Mouse (Mus musculus): Measurements from ENCODE around the gene Fam50a.
A peak's percentile ranks its signal among the peaks of the same experiment; 100 is the strongest.
"Not testable (repeated sequence)": the region's sequence is repeated elsewhere in the genome, so short reads cannot be mapped to it uniquely, and the experiment has no call there.

Gene Fam50a

DNA sequence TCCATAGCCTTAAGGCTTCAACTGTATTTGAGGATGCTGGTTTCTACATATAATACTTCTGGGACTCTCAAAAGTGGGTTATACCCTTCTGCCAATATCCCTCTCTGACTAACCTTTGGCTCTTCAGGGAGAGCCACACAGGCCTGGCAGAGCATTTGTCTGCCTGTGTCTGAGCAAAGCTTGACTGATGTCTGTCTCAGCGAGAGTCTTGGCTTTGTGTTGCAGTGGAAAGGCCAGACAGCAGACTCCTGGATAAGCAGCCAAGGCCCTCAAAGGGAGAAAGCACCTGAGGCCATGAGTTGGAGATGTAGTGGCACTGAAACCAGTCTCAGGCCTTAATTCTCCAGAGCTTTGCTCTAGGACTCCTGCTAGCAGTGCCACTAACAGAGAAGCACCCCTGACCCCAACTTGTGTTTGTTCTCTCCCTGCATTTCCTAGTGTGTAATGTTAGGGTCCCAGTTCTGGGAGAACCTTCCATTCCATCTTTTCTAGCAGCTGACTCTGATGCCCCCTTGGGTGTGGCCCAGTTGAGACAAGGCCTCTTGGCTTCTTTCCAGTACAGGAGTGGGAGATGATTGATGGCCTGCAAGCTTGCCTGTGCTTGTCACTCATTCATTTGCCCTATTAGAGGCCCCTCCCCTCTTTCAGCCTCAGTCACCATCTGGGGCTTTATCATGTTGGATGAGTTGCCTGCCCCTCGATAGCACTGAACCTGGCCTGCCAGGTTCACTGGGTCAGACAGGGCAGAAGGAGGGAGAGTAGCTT, 17.5 kb downstream of the Fam50a start:
- DNase-seq (ENCODE audit: low read depth, low spot score), result no peak

DNA sequence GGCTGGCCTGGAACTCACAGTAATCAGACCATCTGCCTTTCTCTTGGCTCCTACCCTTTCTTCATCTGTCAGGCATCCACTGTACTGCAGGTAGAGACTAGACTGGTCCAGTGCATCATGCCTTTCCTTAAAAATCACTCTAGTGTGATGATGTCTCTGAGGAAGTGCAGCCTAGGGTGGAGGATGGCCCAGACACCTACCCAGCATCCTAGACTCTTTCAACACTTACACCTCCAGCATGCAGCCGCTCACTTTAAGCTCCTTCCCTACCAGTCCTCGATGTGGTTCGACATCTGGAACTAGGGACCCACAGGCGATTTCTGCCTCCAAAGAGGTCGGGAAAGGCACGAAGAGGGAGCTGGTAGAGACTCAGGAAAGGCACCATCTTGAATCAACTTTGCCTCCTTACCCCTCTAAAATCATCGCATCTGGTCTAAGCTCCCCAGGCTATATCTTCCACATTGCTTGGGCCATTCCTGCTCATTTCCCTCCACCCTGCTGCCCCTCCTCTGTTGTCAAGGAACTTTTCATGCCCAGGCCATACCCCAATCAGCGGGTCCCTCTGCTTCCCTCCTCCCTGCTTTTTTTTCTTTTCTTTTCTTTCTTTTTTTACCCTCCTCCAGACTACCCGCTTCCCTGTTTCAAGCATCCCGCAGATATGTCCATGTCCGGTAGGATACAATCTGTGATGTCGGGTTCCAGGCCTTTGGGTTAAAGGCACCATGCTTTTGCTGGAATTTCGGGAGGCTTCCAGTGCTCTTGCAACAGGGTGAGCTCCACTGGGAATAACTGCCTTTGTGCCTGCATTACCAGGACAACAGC, 40.0 kb downstream of the Fam50a start:
- no peak for DNase-seq (ENCODE audit: low read depth, low spot score)

DNA sequence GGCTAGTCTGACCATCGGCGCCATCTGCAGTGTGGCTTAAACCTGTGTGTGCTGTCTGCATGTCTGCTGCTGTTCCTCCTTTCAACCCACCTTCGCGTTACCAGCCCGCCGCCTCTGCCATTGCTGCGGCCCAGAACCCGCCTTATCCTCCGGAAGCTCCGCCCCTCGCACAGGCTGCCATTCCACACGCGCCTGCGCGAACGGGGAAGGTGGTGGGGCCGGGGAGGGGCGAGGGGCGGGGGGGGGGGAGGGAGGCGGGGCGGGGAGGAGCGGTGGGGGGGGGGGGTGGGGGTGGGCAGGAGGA, 40.6 kb downstream of the Fam50a start, which contains the start of gene Lage3:
Gene Lage3 (minus strand): TSS at position 152 of the 304 bp plus-strand sequence.
- peak; percentile 60 for DNase-seq (ENCODE audit: low read depth, low spot score)

DNA sequence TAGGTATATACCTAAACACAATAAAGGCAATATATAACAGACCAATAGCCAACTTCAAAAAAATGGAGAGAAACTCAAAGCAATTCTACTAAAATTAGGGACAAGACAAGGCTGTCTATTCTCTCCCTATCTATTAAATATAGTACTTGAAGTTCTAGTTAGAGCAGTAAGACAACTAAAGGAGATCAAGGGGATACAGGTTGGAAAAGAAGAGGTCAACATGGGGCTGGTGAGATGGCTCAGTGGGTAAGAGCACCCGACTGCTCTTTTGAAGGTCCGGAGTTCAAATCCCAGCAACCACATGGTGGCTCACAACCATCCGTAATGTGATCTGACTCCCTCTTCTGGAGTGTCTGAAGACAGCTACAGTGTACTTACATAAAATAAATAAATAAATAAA, 44.2 kb downstream of the Fam50a start:
- DNase-seq (ENCODE audit: low read depth, low spot score), result not testable (repeated sequence)

DNA sequence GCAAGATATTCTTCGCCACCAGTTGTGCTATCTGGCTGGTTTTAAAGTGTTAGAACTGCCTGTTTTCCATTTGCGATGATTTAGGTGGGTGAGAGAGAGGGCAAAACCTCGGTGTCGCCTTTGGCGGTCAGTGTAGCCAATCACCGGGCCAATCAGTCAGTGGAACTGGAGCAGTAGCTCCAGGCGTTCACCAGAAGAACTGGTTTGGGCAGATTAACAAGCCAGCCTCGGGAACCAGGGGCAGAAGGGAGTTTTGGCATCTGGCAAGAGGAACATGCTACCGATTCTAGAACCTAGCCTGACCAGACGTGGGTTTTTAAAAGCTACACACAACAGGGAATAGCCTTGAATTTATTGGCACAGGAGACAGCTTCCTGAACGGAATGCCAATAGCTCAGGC, 46.3 kb downstream of the Fam50a start:
- no peak for DNase-seq (ENCODE audit: low read depth, low spot score)

DNA sequence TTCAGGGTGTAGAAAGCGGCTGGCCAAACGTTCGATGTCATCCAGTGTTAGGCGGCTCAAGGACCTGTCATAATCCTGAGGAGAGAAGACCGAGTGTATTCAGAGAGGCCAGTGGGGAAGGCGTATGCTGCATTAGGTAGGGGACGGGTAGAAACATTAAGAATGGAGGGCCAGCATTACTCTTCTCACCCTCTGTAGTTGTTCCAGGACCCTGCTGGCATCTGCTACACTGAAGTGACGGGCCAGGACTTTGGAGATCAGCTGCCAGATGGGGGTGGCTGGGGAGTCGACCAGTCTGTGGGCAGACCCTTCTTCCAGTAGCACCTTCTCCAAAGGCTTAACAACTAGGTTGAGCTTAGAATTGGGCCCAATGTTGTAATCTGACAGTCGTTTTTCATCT, 54.7 kb downstream of the Fam50a start:
- no peak for DNase-seq (ENCODE audit: low read depth, low spot score)

DNA sequence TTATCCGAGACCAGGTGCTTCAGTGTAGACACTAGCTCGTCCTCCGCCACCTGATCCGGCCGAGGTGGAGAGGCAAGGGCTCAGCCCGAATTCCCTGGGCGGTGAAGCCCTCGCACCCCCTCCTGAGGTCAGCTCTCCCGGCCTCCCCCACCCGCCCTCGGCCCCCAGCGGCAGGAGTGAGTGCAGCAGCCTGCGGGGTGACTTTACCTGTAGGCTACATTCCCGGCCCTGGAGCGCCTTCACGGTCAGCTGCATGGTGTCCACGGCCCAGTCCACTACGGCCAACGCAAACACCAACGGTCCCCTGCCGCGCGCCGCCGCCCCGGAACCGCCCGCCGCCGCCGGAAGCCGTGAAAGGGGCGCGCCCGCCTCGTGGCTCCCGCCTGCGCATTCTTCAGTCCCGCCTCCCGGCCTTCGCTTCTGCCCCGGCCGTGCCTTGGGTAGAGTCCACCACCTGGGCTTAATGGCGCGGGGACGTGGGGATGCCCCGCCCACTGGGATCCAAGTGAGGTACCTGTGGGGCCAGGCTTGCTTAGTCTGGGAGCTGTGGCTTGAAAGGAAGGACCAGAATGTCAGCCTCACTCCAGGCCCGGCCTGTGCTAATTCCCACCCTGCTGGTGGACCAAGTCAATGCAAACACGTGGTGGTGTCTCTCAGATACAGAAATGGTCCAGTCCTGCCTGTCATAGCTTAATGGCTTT, 55.5 kb downstream of the Fam50a start:
- peak; percentile 32 for DNase-seq (ENCODE audit: low read depth, low spot score)
